Mouse (Mus musculus): ENCODE data around the gene Ltb4r2. TPM values are rescaled to one million over a fixed set of nuclear protein-coding genes. Genes with fewer than 3 reads are reported as not detected.
"Not testable (repeated sequence)": the region's sequence is repeated elsewhere in the genome, so short reads cannot be mapped to it uniquely, and the experiment has no call there.

The Ltb4r2 gene
- polyA plus RNA-seq, 1 experiment from 2014 or later, result 0.30 TPM

GRCm38 (mm10) chr14:55745861-55746237, 15.4 kb upstream of the Ltb4r2 start:
- H3K36me3 ChIP-seq, result peaks cover 49% of the 10 kb centered on the region
- H3K27ac ChIP-seq, result peak overlapping the region; percentile 87
- DNase-seq (ENCODE audit: low spot score), result no peak
- H3K27me3 ChIP-seq (ENCODE audit: low read depth, poor library complexity, severe bottlenecking), result no peaks in the 10 kb centered on the region
- peak overlapping the region; percentile 94 for H3K4me3 ChIP-seq
- H3K4me1 ChIP-seq, result peaks cover 31% of the 10 kb centered on the region
- WGBS, result under 1% methylated on average over 31 of the region's 31 CpGs
- H3K9me3 ChIP-seq (replicated peaks), result no peaks in the 10 kb centered on the region

GRCm38 (mm10) chr14:55747051-55747847, 14.0 kb upstream of the Ltb4r2 start:
- peaks cover 31% of the 10 kb centered on the region for H3K4me1 ChIP-seq
- peak overlapping the region; percentile 94; the same call in 1 of the 2 replicates for H3K4me3 ChIP-seq
- no peaks in the 10 kb centered on the region for H3K27me3 ChIP-seq (ENCODE audit: low read depth, poor library complexity, severe bottlenecking)
- 92% methylated on average over 10 of the region's 10 CpGs for WGBS
- H3K27ac ChIP-seq, result no peak overlapping the region
- DNase-seq (ENCODE audit: low spot score), result no peak
- no peaks in the 10 kb centered on the region for H3K9me3 ChIP-seq (replicated peaks)
- H3K36me3 ChIP-seq, result peaks cover 55% of the 10 kb centered on the region

GRCm38 (mm10) chr14:55757566-55757965, 3.7 kb upstream of the Ltb4r2 start:
- no peak for DNase-seq (ENCODE audit: low spot score)
- no peak overlapping the region for H3K27ac ChIP-seq
- WGBS, result 88% methylated on average over 6 of the region's 6 CpGs
- H3K36me3 ChIP-seq, result peaks cover 44% of the 10 kb centered on the region
- H3K4me1 ChIP-seq, result peaks cover 15% of the 10 kb centered on the region
- peaks cover 21% of the 10 kb centered on the region for H3K27me3 ChIP-seq (ENCODE audit: low read depth, poor library complexity, severe bottlenecking)
- no peak overlapping the region for H3K4me3 ChIP-seq
- H3K9me3 ChIP-seq (replicated peaks), result no peaks in the 10 kb centered on the region

GRCm38 (mm10) chr14:55758363-55758784, 2.9 kb upstream of the Ltb4r2 start, which contains the start of gene Cideb:
Gene Cideb, minus strand, starts transcription at chr14:55758458.
- Histone ChIP-seq H3K4me3 (no peak within 1 kb of the TSS), H3K27ac (no peak within 1 kb of the TSS), H3K36me3 (peaks cover 35% of the 10 kb centered on the region), H3K4me1 (peaks cover 18% of the 10 kb centered on the region), H3K27me3 (ENCODE audit: low read depth, poor library complexity, severe bottlenecking) (peaks cover 29% of the 10 kb centered on the region), H3K9me3 (replicated peaks) (no peaks in the 10 kb centered on the region)
- DNase-seq (ENCODE audit: low spot score), result no peak
- 18% methylated on average over 8 of the region's 8 CpGs for WGBS

- peaks cover 47% of the 10 kb centered on the region for H3K27me3 ChIP-seq (ENCODE audit: low read depth, poor library complexity, severe bottlenecking)
- H3K4me3 ChIP-seq, result peak overlapping the region; percentile 34
- not testable (repeated sequence) for H3K9me3 ChIP-seq (replicated peaks); H3K27ac ChIP-seq
- H3K36me3 ChIP-seq, result peaks cover 18% of the 10 kb centered on the region
- peak; percentile 88 for DNase-seq (ENCODE audit: low spot score)
- peaks cover 18% of the 10 kb centered on the region for H3K4me1 ChIP-seq
- WGBS, result under 1% methylated on average over 6 of the region's 6 CpGs
These were observed 1.1 kb upstream of the Ltb4r2 start for GRCm38 (mm10) chr14:55760156-55760555.

- Histone ChIP-seq H3K4me3 (peak overlapping the region; percentile 70), H3K4me1 (peaks cover 19% of the 10 kb centered on the region), H3K9me3 (replicated peaks) (no peaks in the 10 kb centered on the region), H3K27ac (peak overlapping the region; percentile 91), H3K27me3 (ENCODE audit: low read depth, poor library complexity, severe bottlenecking) (peaks cover 67% of the 10 kb centered on the region), H3K36me3 (no peaks in the 10 kb centered on the region; the same call in 1 of the 2 replicates)
- peak; percentile 82 for DNase-seq (ENCODE audit: low spot score)
- 1% methylated on average over 77 of the region's 77 CpGs for WGBS
These were observed 983 bp downstream of the Ltb4r2 start for GRCm38 (mm10) chr14:55762001-55762821.

- no peaks in the 10 kb centered on the region; the same call in 1 of the 2 replicates for H3K36me3 ChIP-seq
- DNase-seq (ENCODE audit: low spot score), result no peak
- WGBS, result 70% methylated on average over 7 of the region's 7 CpGs
- H3K9me3 ChIP-seq (replicated peaks), result no peaks in the 10 kb centered on the region
- peak overlapping the region; percentile 91; the same call in 1 of the 2 replicates for H3K27ac ChIP-seq
- peaks cover 28% of the 10 kb centered on the region for H3K4me1 ChIP-seq
- H3K4me3 ChIP-seq, result 0 out of 2 replicates have a peak overlapping the region, but pooled peaks have one; percentile 70
- peaks cover 77% of the 10 kb centered on the region for H3K27me3 ChIP-seq (ENCODE audit: low read depth, poor library complexity, severe bottlenecking)
These were observed 1.9 kb downstream of the Ltb4r2 start for GRCm38 (mm10) chr14:55763166-55763565.

GRCm38 (mm10) chr14:55765696-55766095, 4.5 kb downstream of the Ltb4r2 start, which contains the start of gene Ltb4r1:
Gene Ltb4r1, plus strand, starts transcription at chr14:55765962.
- H3K4me1 ChIP-seq, result peaks cover 27% of the 10 kb centered on the region
- WGBS, result 76% methylated on average over 4 of the region's 4 CpGs

GRCm38 (mm10) chr14:55767519-55768414, 6.5 kb downstream of the Ltb4r2 start:
- H3K4me1 ChIP-seq, result peaks cover 14% of the 10 kb centered on the region
- peak; percentile 85 for DNase-seq (ENCODE audit: low spot score)
- WGBS, result 14% methylated on average over 52 of the region's 52 CpGs
- H3K9me3 ChIP-seq (replicated peaks), result no peaks in the 10 kb centered on the region
- peak overlapping the region; percentile 53 for H3K4me3 ChIP-seq
- H3K36me3 ChIP-seq, result peaks cover 7% of the 10 kb centered on the region; the same call in 1 of the 2 replicates
- peak overlapping the region; percentile 76 for H3K27ac ChIP-seq
- peaks cover 78% of the 10 kb centered on the region for H3K27me3 ChIP-seq (ENCODE audit: low read depth, poor library complexity, severe bottlenecking)

More at GRCm38 (mm10) chr14:55765696-55766095, 4.5 kb downstream of the Ltb4r2 start, which contains the start of gene Ltb4r1:
- Histone ChIP-seq H3K36me3 (peaks cover 3% of the 10 kb centered on the region; the same call in 1 of the 2 replicates), H3K27ac (no peak within 1 kb of the TSS), H3K9me3 (replicated peaks) (no peaks in the 10 kb centered on the region), H3K27me3 (ENCODE audit: low read depth, poor library complexity, severe bottlenecking) (peaks cover 98% of the 10 kb centered on the region), H3K4me3 (no peak within 1 kb of the TSS)
- no peak for DNase-seq (ENCODE audit: low spot score)

- Histone ChIP-seq H3K36me3 (peaks cover 7% of the 10 kb centered on the region; the same call in 1 of the 2 replicates), H3K27me3 (ENCODE audit: low read depth, poor library complexity, severe bottlenecking) (peaks cover 74% of the 10 kb centered on the region), H3K27ac (no peak overlapping the region), H3K9me3 (replicated peaks) (no peaks in the 10 kb centered on the region), H3K4me3 (peak overlapping the region; percentile 53; the same call in 1 of the 2 replicates), H3K4me1 (peaks cover 13% of the 10 kb centered on the region)
- 86% methylated on average over 6 of the region's 6 CpGs for WGBS
- DNase-seq (ENCODE audit: low spot score), result no peak
These were observed 7.3 kb downstream of the Ltb4r2 start for GRCm38 (mm10) chr14:55768555-55768954.

- 74% methylated on average over 16 of the region's 16 CpGs for WGBS
- Histone ChIP-seq H3K27me3 (ENCODE audit: low read depth, poor library complexity, severe bottlenecking) (peaks cover 71% of the 10 kb centered on the region), H3K27ac (no peak overlapping the region), H3K4me3 (no peak overlapping the region), H3K4me1 (peaks cover 13% of the 10 kb centered on the region), H3K36me3 (peaks cover 7% of the 10 kb centered on the region; the same call in 1 of the 2 replicates), H3K9me3 (replicated peaks) (no peaks in the 10 kb centered on the region)
- DNase-seq (ENCODE audit: low spot score), result no peak
These were observed 8.0 kb downstream of the Ltb4r2 start for GRCm38 (mm10) chr14:55769087-55769703.

All from limb, embryonic 10.5 days (tissue).